Mouse (Mus musculus): ENCODE measurements around the gene Tmem248. TPM values are rescaled to one million over a fixed set of nuclear protein-coding genes. Genes with fewer than 3 reads are reported as not detected.

Tmem248 gene
- 29.5 and 37.0 TPM in 2 replicates for polyA plus RNA-seq (2012)

GRCm38 (mm10) chr5:130216781-130217180 is at the start of gene Tmem248:
Gene Tmem248 (plus strand): TSS chr5:130217081.
- TF ChIP-seq GATA1 (IDR thresholded peaks at IDR 0.05; ENCODE audit: low read length), result no peak

- TF ChIP-seq GATA1 (IDR thresholded peaks at IDR 0.05; ENCODE audit: low read length), result no peak
These were observed 47.8 kb upstream of the Tmem248 start for GRCm38 (mm10) chr5:130169109-130169508.

- peak; percentile 75 for TF ChIP-seq GATA1 (IDR thresholded peaks at IDR 0.05; ENCODE audit: low read length)
These were observed 46.0 kb upstream of the Tmem248 start for GRCm38 (mm10) chr5:130170666-130171422.

GRCm38 (mm10) chr5:130171423-130171954 is 45.4 kb upstream of the Tmem248 start, which contains the start of gene Rabgef1:
Gene Rabgef1 (plus strand): TSS chr5:130171798.
- no peak for TF ChIP-seq GATA1 (IDR thresholded peaks at IDR 0.05; ENCODE audit: low read length)

GRCm38 (mm10) chr5:130171956-130172601 is 44.8 kb upstream of the Tmem248 start:
- no peak for TF ChIP-seq GATA1 (IDR thresholded peaks at IDR 0.05; ENCODE audit: low read length)

GRCm38 (mm10) chr5:130173012-130173411 is 43.9 kb upstream of the Tmem248 start:
- no peak for TF ChIP-seq GATA1 (IDR thresholded peaks at IDR 0.05; ENCODE audit: low read length)

GRCm38 (mm10) chr5:130177871-130178270 is 39.0 kb upstream of the Tmem248 start:
- no peak for TF ChIP-seq GATA1 (IDR thresholded peaks at IDR 0.05; ENCODE audit: low read length)

- no peak for TF ChIP-seq GATA1 (IDR thresholded peaks at IDR 0.05; ENCODE audit: low read length)
These were observed 36.5 kb upstream of the Tmem248 start for GRCm38 (mm10) chr5:130180362-130180761.

GRCm38 (mm10) chr5:130181740-130182540 is 34.9 kb upstream of the Tmem248 start:
- no peak for TF ChIP-seq GATA1 (IDR thresholded peaks at IDR 0.05; ENCODE audit: low read length)

GRCm38 (mm10) chr5:130182541-130182821 is 34.4 kb upstream of the Tmem248 start:
- no peak for TF ChIP-seq GATA1 (IDR thresholded peaks at IDR 0.05; ENCODE audit: low read length)

GRCm38 (mm10) chr5:130184193-130184856 is 32.6 kb upstream of the Tmem248 start:
- no peak for TF ChIP-seq GATA1 (IDR thresholded peaks at IDR 0.05; ENCODE audit: low read length)

- TF ChIP-seq GATA1 (IDR thresholded peaks at IDR 0.05; ENCODE audit: low read length), result no peak
These were observed 31.6 kb upstream of the Tmem248 start for GRCm38 (mm10) chr5:130185312-130185711.

- TF ChIP-seq GATA1 (IDR thresholded peaks at IDR 0.05; ENCODE audit: low read length), result no peak
These were observed 29.5 kb upstream of the Tmem248 start for GRCm38 (mm10) chr5:130187383-130187782.

- TF ChIP-seq GATA1 (IDR thresholded peaks at IDR 0.05; ENCODE audit: low read length), result no peak
These were observed 26.0 kb upstream of the Tmem248 start for GRCm38 (mm10) chr5:130190909-130191308.

- TF ChIP-seq GATA1 (IDR thresholded peaks at IDR 0.05; ENCODE audit: low read length), result no peak
These were observed 25.0 kb upstream of the Tmem248 start for GRCm38 (mm10) chr5:130191865-130192264.
